Mouse (Mus musculus) lung, postnatal 10 days (tissue): Measurements from ENCODE around the gene Ak5.
A peak's percentile ranks its signal among the peaks of the same experiment; 100 is the strongest.
"Not testable (repeated sequence)": the region's sequence is repeated elsewhere in the genome, so short reads cannot be mapped to it uniquely, and the experiment has no call there.

Source experiments
- DNase-seq: peaks from one replicate; pipeline ENCODE4 v3.0.0; 2021

The Ak5 gene

GRCm38 (mm10) chr3:152620534-152620933, 47.6 kb downstream of the Ak5 start:
- DNase-seq, result no peak

GRCm38 (mm10) chr3:152620058-152620457, 48.1 kb downstream of the Ak5 start:
- no peak for DNase-seq

- no peak for DNase-seq
Measured at GRCm38 (mm10) chr3:152609076-152609475, 59.1 kb downstream of the Ak5 start.

GRCm38 (mm10) chr3:152605849-152606248, 62.3 kb downstream of the Ak5 start:
- no peak for DNase-seq

GRCm38 (mm10) chr3:152599679-152600078, 68.5 kb downstream of the Ak5 start:
- no peak for DNase-seq

- DNase-seq, result no peak
Measured at GRCm38 (mm10) chr3:152596406-152597050, 71.6 kb downstream of the Ak5 start.

GRCm38 (mm10) chr3:152592767-152593425, 75.3 kb downstream of the Ak5 start:
- no peak for DNase-seq

GRCm38 (mm10) chr3:152590491-152590890, 77.7 kb downstream of the Ak5 start:
- DNase-seq, result no peak

- not testable (repeated sequence) for DNase-seq
Measured at GRCm38 (mm10) chr3:152589101-152589500, 79.1 kb downstream of the Ak5 start.

GRCm38 (mm10) chr3:152587007-152587406, 81.2 kb downstream of the Ak5 start:
- no peak for DNase-seq

GRCm38 (mm10) chr3:152586191-152586590, 82.0 kb downstream of the Ak5 start:
- DNase-seq, result no peak

- no peak for DNase-seq
Measured at GRCm38 (mm10) chr3:152585581-152585980, 82.6 kb downstream of the Ak5 start.

GRCm38 (mm10) chr3:152583033-152583432, 85.1 kb downstream of the Ak5 start:
- no peak for DNase-seq

- peak; percentile 30 for DNase-seq
Measured at GRCm38 (mm10) chr3:152581853-152582252, 86.3 kb downstream of the Ak5 start.

GRCm38 (mm10) chr3:152579984-152580591, 88.1 kb downstream of the Ak5 start:
- no peak for DNase-seq

GRCm38 (mm10) chr3:152578282-152579228, 89.6 kb downstream of the Ak5 start:
- no peak for DNase-seq

- no peak for DNase-seq
Measured at GRCm38 (mm10) chr3:152577763-152578162, 90.4 kb downstream of the Ak5 start.

- DNase-seq, result no peak
Measured at GRCm38 (mm10) chr3:152577273-152577672, 90.9 kb downstream of the Ak5 start.

GRCm38 (mm10) chr3:152569242-152569605, 98.9 kb downstream of the Ak5 start:
- DNase-seq, result no peak

- DNase-seq, result peak; percentile 41
Measured at GRCm38 (mm10) chr3:152568455-152569241, 99.5 kb downstream of the Ak5 start.

GRCm38 (mm10) chr3:152564516-152565113, 103.5 kb downstream of the Ak5 start:
- DNase-seq, result no peak

- DNase-seq, result no peak
Measured at GRCm38 (mm10) chr3:152563833-152564232, 104.3 kb downstream of the Ak5 start.
